Mouse (Mus musculus) thymus, adult 2 months (tissue): Measurements from ENCODE around the gene Hspe1. TPM values are rescaled to one million over a fixed set of nuclear protein-coding genes. Genes with fewer than 3 reads are reported as not detected.

ENCODE experiments used
- DNase-seq: peaks from one replicate; pipeline ENCODE4 v3.0.0; 2021
- H3K27ac ChIP-seq: fragments of 200-500 bp; 2 replicates; pipeline ENCODE4 v1.5.1; 2012; ENCODE audit warnings: low read length, control low read depth; ENCODE audit not compliant: control insufficient read depth, insufficient read depth
- H3K27me3 ChIP-seq: fragments of 200-500 bp; 2 replicates; pipeline ENCODE4 v1.6.1; 2012; ENCODE audit warnings: mild to moderate bottlenecking, low read length, moderate library complexity, mixed read lengths; ENCODE audit not compliant: control insufficient read depth, insufficient read depth
- H3K36me3 ChIP-seq: fragments of 200-500 bp; 2 replicates; pipeline ENCODE4 v1.6.1; 2012; ENCODE audit warnings: mild to moderate bottlenecking, low read length, moderate library complexity; ENCODE audit not compliant: control insufficient read depth, insufficient read depth
- H3K4me1 ChIP-seq: fragments of 200-500 bp; replicated peaks from 2 replicates; pipeline ENCODE4 v1.6.1; 2012; ENCODE audit warnings: low read length; ENCODE audit not compliant: control insufficient read depth, insufficient read depth
- H3K4me3 ChIP-seq: fragments of 200-500 bp; 2 replicates; pipeline ENCODE4 v1.5.1; 2012; ENCODE audit warnings: mild to moderate bottlenecking, low read length, control low read depth, moderate library complexity; ENCODE audit not compliant: control insufficient read depth, insufficient read depth
- CTCF ChIP-seq: fragments of 200-500 bp; IDR thresholded peaks from 2 replicates; pipeline ENCODE4 v1.5.1; 2012; ENCODE audit warnings: mild to moderate bottlenecking, control low read depth, low read length, moderate library complexity, borderline replicate concordance; ENCODE audit not compliant: control insufficient read depth, poor library complexity, insufficient read depth; ENCODE audit errors: extremely low read depth
- POLR2A ChIP-seq: fragments of 200-500 bp; IDR thresholded peaks from 2 replicates; pipeline ENCODE4 v1.6.1; 2012; ENCODE audit warnings: mild to moderate bottlenecking, low read length, control low read depth, moderate library complexity; ENCODE audit not compliant: control insufficient read depth, poor library complexity, insufficient read depth; ENCODE audit errors: extremely low read depth
- WGBS: fragments of 180-500 bp; shearing (Covaris S2); methylation state at CpG from one replicate; pipeline ENCODE4 v1.1.7; 2018; 5-methylcytosine and 5-hydroxymethylcytosine counted together
- polyA plus RNA-seq: library from polyadenylated mRNA; depleted of rRNA; stranded (reverse); fragments of >200 nt; gene quantifications from 2 replicates; pipeline ENCODE4 v1.2.3, GENCODE M21; 2012

Gene Hspe1
- polyA plus RNA-seq, 1 experiment = 33.2 TPM

GRCm38 (mm10) chr1:55092469-55092868, 4.5 kb downstream of the Hspe1 start:
- H3K4me3 ChIP-seq = no peak overlapping the region
- H3K27ac ChIP-seq = no peak overlapping the region
- DNase-seq = no peak
- no peaks in the 10 kb centered on the region for H3K4me1 ChIP-seq
- TF ChIP-seq CTCF (no peak), POLR2A (no peak)
- 95% methylated on average over 1 of the region's 1 CpGs for WGBS
- H3K36me3 ChIP-seq = no peaks in the 10 kb centered on the region
- no peaks in the 10 kb centered on the region for H3K27me3 ChIP-seq

GRCm38 (mm10) chr1:55106919-55107585, 19.1 kb downstream of the Hspe1 start:
- no peak for DNase-seq
- H3K4me1 ChIP-seq = no peaks in the 10 kb centered on the region
- WGBS = 94% methylated on average over 9 of the region's 9 CpGs
- H3K27ac ChIP-seq = no peak overlapping the region
- TF ChIP-seq CTCF (no peak), POLR2A (no peak)
- H3K4me3 ChIP-seq = no peak overlapping the region
- H3K36me3 ChIP-seq = no peaks in the 10 kb centered on the region
- H3K27me3 ChIP-seq = no peaks in the 10 kb centered on the region

DNA sequence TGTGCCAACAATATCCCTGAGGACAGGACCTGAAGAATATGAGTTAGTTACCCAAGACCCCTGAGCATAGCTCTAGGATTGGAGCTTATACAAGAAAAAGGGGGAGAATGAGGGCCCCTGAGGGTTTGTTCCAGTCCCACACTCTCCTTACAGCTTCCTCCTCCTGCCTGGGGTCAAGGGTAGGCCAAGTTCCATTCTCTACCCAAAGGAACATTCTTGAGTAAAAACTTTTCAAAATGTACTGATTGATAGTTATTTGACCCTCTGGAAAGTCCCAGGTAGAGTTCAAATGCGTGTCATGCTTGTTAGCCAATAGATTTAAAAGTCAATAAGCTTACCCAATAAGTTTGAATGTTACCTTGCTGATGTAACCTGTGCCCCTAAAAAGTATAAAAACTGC, 19.7 kb downstream of the Hspe1 start:
- Histone ChIP-seq H3K4me3 (no peak overlapping the region), H3K27me3 (no peaks in the 10 kb centered on the region), H3K27ac (no peak overlapping the region), H3K36me3 (no peaks in the 10 kb centered on the region), H3K4me1 (no peaks in the 10 kb centered on the region)
- WGBS = 98% methylated on average over 1 of the region's 1 CpGs
- no peak for TF ChIP-seq POLR2A
- no peak for DNase-seq

GRCm38 (mm10) chr1:55108473-55108872, 20.5 kb downstream of the Hspe1 start:
- no peak overlapping the region for H3K4me3 ChIP-seq
- H3K36me3 ChIP-seq = no peaks in the 10 kb centered on the region
- no peak for DNase-seq
- H3K4me1 ChIP-seq = no peaks in the 10 kb centered on the region
- WGBS = 79% methylated on average over 2 of the region's 2 CpGs
- no peaks in the 10 kb centered on the region for H3K27me3 ChIP-seq
- no peak overlapping the region for H3K27ac ChIP-seq
- TF ChIP-seq CTCF (no peak), POLR2A (no peak)

DNA sequence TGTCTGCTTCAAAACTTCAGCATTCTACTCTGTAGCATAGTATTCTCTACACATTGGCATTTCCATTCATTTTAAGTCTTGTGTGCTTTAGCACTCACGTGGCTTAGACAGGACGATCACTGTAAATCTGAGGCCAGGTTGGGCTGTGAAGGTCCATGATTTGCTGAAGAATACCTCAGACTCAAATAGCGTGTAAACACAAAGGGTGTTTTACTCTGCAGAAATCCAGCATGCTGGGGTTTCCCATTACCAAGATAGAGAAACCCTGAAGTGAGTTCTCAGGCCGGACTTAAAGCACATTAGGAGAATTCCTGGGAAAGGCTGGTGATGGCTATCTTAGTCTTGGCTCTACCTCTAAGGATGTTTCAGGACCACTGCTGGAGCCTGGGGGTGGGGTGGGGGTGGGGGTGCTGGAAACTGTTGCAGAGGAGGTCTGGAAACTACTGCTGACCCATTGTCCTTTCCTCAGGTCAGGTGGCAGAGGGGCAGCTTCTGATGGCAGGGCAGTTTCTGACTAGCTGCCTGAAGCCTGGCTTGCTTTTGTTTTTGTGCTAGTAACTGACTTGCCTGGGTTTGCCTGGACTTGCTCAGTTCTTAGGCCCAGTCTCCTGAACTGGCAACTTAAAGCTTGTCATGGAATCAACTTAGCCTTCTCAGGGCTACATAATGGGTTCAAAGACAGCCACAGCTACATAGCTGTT, 21.3 kb downstream of the Hspe1 start:
- WGBS = 95% methylated on average over 4 of the region's 4 CpGs
- DNase-seq = no peak
- H3K27ac ChIP-seq = no peak overlapping the region
- H3K4me3 ChIP-seq = no peak overlapping the region
- TF ChIP-seq CTCF (no peak), POLR2A (no peak)
- no peaks in the 10 kb centered on the region for H3K4me1 ChIP-seq
- H3K36me3 ChIP-seq = no peaks in the 10 kb centered on the region
- H3K27me3 ChIP-seq = no peaks in the 10 kb centered on the region

GRCm38 (mm10) chr1:55123046-55123445, 35.1 kb downstream of the Hspe1 start:
- Histone ChIP-seq H3K36me3 (no peaks in the 10 kb centered on the region), H3K27me3 (no peaks in the 10 kb centered on the region), H3K4me1 (no peaks in the 10 kb centered on the region), H3K4me3 (no peak overlapping the region), H3K27ac (no peak overlapping the region)
- WGBS = 87% methylated on average over 5 of the region's 5 CpGs
- TF ChIP-seq POLR2A = no peak
- no peak for TF ChIP-seq CTCF
- no peak for DNase-seq
